Mouse (Mus musculus) ES-E14 (cell line): ENCODE data around the gene Tll2.

Experiments used
- CHD2 ChIP-seq: IDR thresholded peaks from 2 replicates; pipeline ENCODE4 v1.6.1; 2014; ENCODE audit warnings: mild to moderate bottlenecking, low read depth, low read length, inconsistent platforms
- HCFC1 ChIP-seq: IDR thresholded peaks from 2 replicates; pipeline ENCODE4 v1.6.1; 2012; ENCODE audit warnings: low read length, inconsistent platforms, borderline replicate concordance; ENCODE audit not compliant: insufficient read depth
- ZNF384 ChIP-seq: IDR thresholded peaks from 2 replicates; pipeline ENCODE4 v1.6.1; 2012; ENCODE audit warnings: low read depth, low read length, inconsistent platforms

- TF ChIP-seq CHD2 (no peak), HCFC1 (no peak), ZNF384 (no peak)
Measured at GRCm38 (mm10) chr19:41051714-41052113, 154.9 kb downstream of the Tll2 start.
